Comparison of ENCODE assay signal across 12 mouse cellular contexts in genomic region chr13:55715908-55716510, GRCm38 (mm10). TPM values are rescaled to one million over a fixed set of nuclear protein-coding genes. Genes with fewer than 3 reads are reported as not detected.
DNase-seq lines count a peak whose midpoint lies in the region; ATAC-seq lines count a peak whose summit lies in the region.
"Had no signal": no experiment of that assay in that cellular context is flagged by ENCODE, and none has a peak within 500 bp of the region (broad histone marks: within the 10 kb centered on the region; RNA-seq: fewer than 3 reads in every experiment).

No protein-coding gene starts in this region.

- 80% methylated on average over 7 of the region's 7 CpGs for WGBS in lung, embryonic 15.5 days

- H3K4me3 ChIP-seq in lung, embryonic 15.5 days: peak overlapping the region; percentile 75; the same call in 1 of the 2 replicates

- no peaks in the 10 kb centered on the region for H3K9me3 ChIP-seq in lung, embryonic 15.5 days

- H3K27ac ChIP-seq in lung, embryonic 15.5 days: no peak overlapping the region

- ATAC-seq in CD4-positive, CD25-positive, alpha-beta regulatory T cell, adult 4 months: no peak
- ATAC-seq in lung, embryonic 15.5 days (ENCODE audit: borderline replicate concordance, extremely low read depth, low FRiP score, low TSS enrichment): no peak

- no peak overlapping the region for H3K9ac ChIP-seq in lung, embryonic 15.5 days

- no peaks in the 10 kb centered on the region for H3K27me3 ChIP-seq in lung, embryonic 15.5 days

- peaks cover 26% of the 10 kb centered on the region; the same call in 1 of the 2 replicates for H3K36me3 ChIP-seq in lung, embryonic 15.5 days

- peaks cover 2% of the 10 kb centered on the region; the same call in 1 of the 2 replicates for H3K4me1 ChIP-seq in lung, embryonic 15.5 days

- peak overlapping the region; percentile 57; the same call in 1 of the 2 replicates for H3K4me2 ChIP-seq in lung, embryonic 15.5 days

- DNase-seq in CD4-positive, CD25-positive, alpha-beta regulatory T cell, adult 2 months (ENCODE audit: low read depth, low spot score): peak; percentile 40
- no peak for DNase-seq in lung, postnatal 4 days
- DNase-seq in induced T-regulatory cell, adult 2 months (ENCODE audit: low read depth): peak; percentile 17
- DNase-seq in thymus, adult 18-20 months: peak; percentile 12 to 43
- DNase-seq in Muller cell, postnatal 12 days (ENCODE audit: inconsistent ontology term): no peak
- DNase-seq in spleen, postnatal 4 days (ENCODE audit: low spot score in 2 of 2): no peak
- DNase-seq: cerebellum, adult 11 months; kidney, postnatal 14 days; lung, postnatal 36 days; right cerebral cortex, adult 18-20 months had no signal

RNA-seq across cellular contexts. Expression of gene Txndc15, which starts 1.6 kb away (rescaled TPM):
- polyA plus RNA-seq in CD4-positive, CD25-positive, alpha-beta regulatory T cell, adult 4 months (2017; shearing (Covaris generic)): 10 to 100 TPM; 26.6 to 27.0 TPM
- polyA plus RNA-seq in lung, embryonic 15.5 days (2015; fragmentation: Nextera tagmentation; extraction: Ambion mirVana): 93.0 TPM in 2 replicates

RNA-seq across cellular contexts. Expression of gene Pcbd2, which starts 11.2 kb away (rescaled TPM):
- polyA plus RNA-seq in CD4-positive, CD25-positive, alpha-beta regulatory T cell, adult 4 months (2017; shearing (Covaris generic)): 1 to 10 TPM; 5.0 to 7.0 TPM
- polyA plus RNA-seq in lung, embryonic 15.5 days (2015; fragmentation: Nextera tagmentation; extraction: Ambion mirVana): 57.9 and 60.5 TPM in 2 replicates

RNA-seq across cellular contexts. Expression of gene B230219D22Rik, which starts 23.1 kb away (rescaled TPM):
- polyA plus RNA-seq in CD4-positive, CD25-positive, alpha-beta regulatory T cell, adult 4 months (2017; shearing (Covaris generic)): 10 to 100 TPM; 12.8 to 14.2 TPM
- polyA plus RNA-seq in lung, embryonic 15.5 days (2015; fragmentation: Nextera tagmentation; extraction: Ambion mirVana): 59.3 and 64.9 TPM in 2 replicates

Comparison
In these comparisons a context has a peak if more than half of its experiments do, and no peak if none do; other contexts are left out.
1. DNase-seq: peak in CD4-positive, CD25-positive, alpha-beta regulatory T cell, adult 2 months (single experiment), induced T-regulatory cell, adult 2 months (single experiment) and thymus, adult 18-20 months (2 of 2); none in lung, postnatal 4 days (0 of 2), Muller cell, postnatal 12 days (single experiment) and spleen, postnatal 4 days (0 of 2).